Mouse (Mus musculus) hindbrain, embryonic 12.5 days (tissue): ENCODE measurements at regions not wholly inside any gene's neighbourhood (a gene's known extent, or its start where the extent isn't known, plus 50 kb on each side); places are given as distances from the start of the nearest gene placed in this dataset.

Experiments used
- ATAC-seq: fragments of 200-750 bp; cut with Nextera tagmentation; 2 replicates; pipeline ENCODE4 v1.8.0; 2017; ENCODE audit warnings: moderate TSS enrichment; ENCODE audit not compliant: low FRiP score
- H3K27ac ChIP-seq: fragments of 300-500 bp; sonication (generic); 2 replicates; pipeline ENCODE4 v1.5.1; 2016; ENCODE audit warnings: mild to moderate bottlenecking
- H3K27me3 ChIP-seq: fragments of 300-500 bp; sonication (generic); 2 replicates; pipeline ENCODE4 v1.6.1; 2016; ENCODE audit warnings: mild to moderate bottlenecking
- H3K36me3 ChIP-seq: fragments of 300-500 bp; sonication (generic); 2 replicates; pipeline ENCODE4 v1.6.1; 2016; ENCODE audit warnings: mild to moderate bottlenecking
- H3K4me1 ChIP-seq: fragments of 300-500 bp; sonication (generic); 2 replicates; pipeline ENCODE4 v1.6.1; 2016
- H3K4me2 ChIP-seq: fragments of 300-500 bp; sonication (generic); replicated peaks from 2 replicates; pipeline ENCODE4 v1.6.1; 2016; ENCODE audit warnings: mild to moderate bottlenecking
- H3K4me3 ChIP-seq: fragments of 300-500 bp; sonication (generic); 2 replicates; pipeline ENCODE4 v1.5.1; 2016; ENCODE audit warnings: mild to moderate bottlenecking
- H3K9ac ChIP-seq: fragments of 300-500 bp; sonication (generic); 2 replicates; pipeline ENCODE4 v1.6.1; 2016; ENCODE audit warnings: mild to moderate bottlenecking, moderate library complexity
- H3K9me3 ChIP-seq: fragments of 300-500 bp; sonication (generic); replicated peaks from 2 replicates; pipeline ENCODE4 v1.6.1; 2016; ENCODE audit warnings: mild to moderate bottlenecking
- WGBS: fragments of 180-500 bp; shearing (Covaris S2); methylation state at CpG from one replicate; pipeline ENCODE4 v1.1.7; 2016; 5-methylcytosine and 5-hydroxymethylcytosine counted together

DNA sequence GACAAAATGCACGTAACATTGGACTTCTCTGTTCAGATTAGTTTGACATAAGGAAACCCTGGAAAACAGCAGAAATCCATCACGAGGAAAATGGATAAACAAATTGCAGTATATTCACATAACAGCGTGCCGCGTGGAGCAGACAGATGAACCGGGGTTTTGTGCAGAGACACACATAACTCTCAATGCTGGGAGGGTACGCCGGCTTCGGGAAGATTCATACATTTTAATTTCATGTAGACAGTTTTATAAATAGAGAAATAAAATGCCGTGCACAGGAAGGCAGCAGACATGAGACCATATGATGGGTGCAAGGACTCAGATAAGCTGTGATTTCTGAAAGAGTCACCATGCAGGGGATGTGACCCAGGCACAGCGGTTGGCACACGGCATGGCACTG lies 489.9 kb upstream of the Fam19a5 start:
- ATAC-seq, result no peak
- 96% methylated on average over 12 of the region's 12 CpGs for WGBS

DNA sequence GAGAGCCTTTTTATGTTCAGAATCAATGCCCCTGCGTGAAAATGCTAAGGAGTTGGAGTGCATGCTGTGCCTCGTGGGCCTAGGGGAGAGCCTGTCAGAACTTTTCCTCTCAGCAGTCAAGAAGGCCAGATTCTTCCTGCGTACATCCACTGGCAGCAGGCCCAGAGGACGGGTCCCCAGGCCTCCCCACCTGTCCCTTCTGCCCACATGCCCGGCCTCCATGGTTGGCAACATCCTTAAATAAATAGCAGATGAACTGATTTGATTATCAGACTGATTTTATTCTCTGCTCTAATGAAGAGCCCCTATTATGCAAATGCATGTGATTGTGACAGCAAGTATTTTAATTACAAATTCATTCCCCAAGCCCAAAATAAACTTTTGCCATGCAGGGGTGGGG lies 479.2 kb upstream of the Fam19a5 start:
- Histone ChIP-seq H3K36me3 (no peaks in the 10 kb centered on the region), H3K27ac (no peak overlapping the region), H3K4me1 (peaks cover 3% of the 10 kb centered on the region), H3K27me3 (no peaks in the 10 kb centered on the region), H3K9ac (no peak overlapping the region), H3K9me3 (no peaks in the 10 kb centered on the region), H3K4me2 (no peak overlapping the region), H3K4me3 (no peak overlapping the region)
- ATAC-seq, result no peak
- WGBS, result 43% methylated on average over 5 of the region's 5 CpGs

More for the DNA sequence above, 489.9 kb upstream of the Fam19a5 start:
- Histone ChIP-seq H3K27ac (no peak overlapping the region), H3K9ac (no peak overlapping the region), H3K4me1 (no peaks in the 10 kb centered on the region), H3K36me3 (no peaks in the 10 kb centered on the region), H3K27me3 (no peaks in the 10 kb centered on the region), H3K4me2 (no peak overlapping the region), H3K4me3 (no peak overlapping the region), H3K9me3 (no peaks in the 10 kb centered on the region)

DNA sequence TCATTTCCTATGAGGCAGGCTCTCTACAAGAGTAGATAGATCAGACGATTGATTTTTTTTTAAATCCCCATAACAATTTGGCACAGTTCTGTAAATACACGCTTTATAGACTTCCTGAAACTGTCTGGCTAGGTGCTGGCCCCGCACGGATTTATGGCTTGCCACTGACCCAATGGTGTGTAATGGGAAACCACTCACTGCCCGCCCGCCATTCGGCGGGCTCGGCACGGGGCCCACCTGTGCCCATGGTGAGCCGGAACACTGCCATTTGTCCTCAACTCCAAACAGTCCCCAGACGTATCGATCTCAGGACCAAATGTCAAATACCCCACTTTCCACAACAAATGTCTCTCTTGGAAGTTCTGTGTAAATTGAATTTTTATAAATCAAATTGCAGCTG lies 475.8 kb upstream of the Fam19a5 start:
- Histone ChIP-seq H3K27ac (no peak overlapping the region), H3K4me3 (no peak overlapping the region), H3K9ac (no peak overlapping the region), H3K9me3 (no peaks in the 10 kb centered on the region), H3K27me3 (no peaks in the 10 kb centered on the region), H3K36me3 (no peaks in the 10 kb centered on the region), H3K4me2 (no peak overlapping the region), H3K4me1 (peaks cover 3% of the 10 kb centered on the region)
- 89% methylated on average over 13 of the region's 13 CpGs for WGBS
- ATAC-seq, result no peak

DNA sequence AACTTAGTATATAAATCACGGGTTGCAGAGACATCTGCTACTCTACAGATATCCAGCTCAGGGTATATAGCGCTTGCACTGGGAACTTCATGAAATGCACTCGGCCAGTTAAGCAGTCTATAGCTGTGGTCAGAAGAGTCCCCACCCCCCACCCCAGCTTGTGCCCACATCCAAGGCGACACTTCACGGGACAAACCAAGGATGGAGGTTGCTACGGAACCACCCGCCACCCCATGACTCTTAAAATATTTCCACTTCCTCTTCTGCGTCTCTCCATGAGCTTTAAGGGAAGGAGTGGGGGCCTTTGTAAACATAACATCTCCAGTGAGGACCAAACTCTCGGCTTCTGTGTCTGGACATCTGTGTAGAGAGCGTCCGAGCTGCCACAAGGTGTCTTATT lies 469.5 kb upstream of the Fam19a5 start:
- no peak for ATAC-seq
- no peaks in the 10 kb centered on the region for H3K9me3 ChIP-seq
- H3K36me3 ChIP-seq, result no peaks in the 10 kb centered on the region
- 79% methylated on average over 11 of the region's 11 CpGs for WGBS
- H3K27me3 ChIP-seq, result no peaks in the 10 kb centered on the region
- no peak overlapping the region for H3K4me2 ChIP-seq
- no peak overlapping the region for H3K9ac ChIP-seq
- H3K27ac ChIP-seq, result no peak overlapping the region
- H3K4me1 ChIP-seq, result no peaks in the 10 kb centered on the region
- no peak overlapping the region for H3K4me3 ChIP-seq

DNA sequence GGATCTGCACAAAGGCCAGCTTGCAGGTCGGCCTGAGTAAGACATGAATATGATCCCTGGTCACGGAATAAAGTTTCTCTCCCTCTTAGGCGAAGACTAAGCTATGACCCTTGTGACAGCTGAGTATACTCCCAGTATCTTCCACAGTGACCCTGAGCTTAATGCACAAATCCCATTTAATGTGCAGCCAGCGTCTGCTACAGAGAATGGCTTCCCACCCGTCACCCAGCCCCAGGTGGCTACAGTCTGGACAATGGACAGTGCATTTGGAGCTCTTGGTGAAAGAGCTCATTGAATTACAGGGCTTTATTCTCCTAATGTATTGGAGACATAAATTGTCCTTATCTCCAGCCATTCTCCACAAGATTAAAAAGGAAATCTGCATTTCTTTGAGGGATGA lies 454.3 kb upstream of the Fam19a5 start:
- Histone ChIP-seq H3K4me2 (no peak overlapping the region), H3K27ac (no peak overlapping the region), H3K36me3 (no peaks in the 10 kb centered on the region), H3K9ac (no peak overlapping the region), H3K4me1 (peaks cover 7% of the 10 kb centered on the region), H3K4me3 (no peak overlapping the region), H3K9me3 (no peaks in the 10 kb centered on the region), H3K27me3 (no peaks in the 10 kb centered on the region)
- WGBS, result 29% methylated on average over 5 of the region's 5 CpGs
- ATAC-seq, result no peak

DNA sequence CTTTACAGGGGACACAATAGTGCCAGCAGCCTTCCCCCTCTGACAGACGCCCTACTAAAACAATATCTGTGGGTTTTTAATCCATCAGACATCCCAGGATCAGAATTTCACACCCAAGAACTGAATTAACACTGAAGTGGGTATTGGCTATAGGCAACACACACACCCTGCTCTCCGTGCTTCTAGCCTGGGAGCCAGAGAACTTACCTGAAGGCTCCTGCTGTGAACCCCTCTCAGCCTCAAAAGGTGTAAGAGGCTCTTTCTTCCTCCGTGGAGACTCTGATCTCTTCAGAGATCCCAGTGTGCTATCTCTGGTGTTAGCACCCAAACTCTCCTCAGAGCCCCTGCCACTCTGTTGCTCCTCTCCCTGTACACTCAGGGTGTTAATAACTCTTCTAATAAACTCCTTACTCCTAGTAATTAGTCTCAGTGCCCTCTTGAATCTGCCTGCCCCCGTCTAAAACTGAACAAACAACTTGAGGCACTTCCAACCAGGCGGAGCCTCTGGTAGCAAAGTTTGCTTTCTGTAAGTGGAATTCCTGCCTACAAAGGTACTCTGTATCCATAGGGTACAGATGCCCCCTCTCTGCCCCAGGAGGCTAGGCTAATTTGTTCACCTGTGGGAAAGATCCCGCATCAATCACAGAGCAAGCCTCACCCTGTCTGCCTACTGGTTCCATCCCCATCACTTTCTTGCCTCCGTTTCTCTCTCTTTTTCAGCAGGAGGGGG lies 452.9 kb upstream of the Fam19a5 start:
- no peak overlapping the region for H3K4me3 ChIP-seq
- H3K27me3 ChIP-seq, result no peaks in the 10 kb centered on the region
- peaks cover 7% of the 10 kb centered on the region for H3K4me1 ChIP-seq
- no peak overlapping the region for H3K27ac ChIP-seq
- 63% methylated on average over 7 of the region's 7 CpGs for WGBS
- no peak overlapping the region for H3K9ac ChIP-seq
- no peak overlapping the region for H3K4me2 ChIP-seq
- H3K36me3 ChIP-seq, result no peaks in the 10 kb centered on the region
- H3K9me3 ChIP-seq, result no peaks in the 10 kb centered on the region
- no peak for ATAC-seq

DNA sequence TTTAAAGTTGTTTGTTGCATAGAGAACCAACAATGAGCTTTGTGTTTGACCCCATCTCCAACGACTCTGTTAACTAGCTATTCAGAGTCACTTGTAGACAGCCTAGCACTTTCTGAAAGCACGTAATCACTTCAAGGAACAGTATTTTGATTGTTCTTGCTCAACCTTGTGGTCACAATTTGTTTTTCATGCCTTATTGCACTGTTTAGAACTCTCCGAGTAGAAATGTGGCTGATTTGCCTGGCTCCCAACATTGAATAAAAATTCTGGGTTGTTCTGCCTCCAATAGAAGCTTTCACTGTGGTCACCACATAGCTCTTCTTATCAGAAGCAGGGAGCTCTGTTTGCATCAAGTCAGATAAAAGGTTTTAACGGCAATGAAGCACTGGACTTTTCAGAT lies 446.9 kb upstream of the Fam19a5 start:
- Histone ChIP-seq H3K9ac (no peak overlapping the region), H3K4me2 (no peak overlapping the region), H3K36me3 (no peaks in the 10 kb centered on the region), H3K27ac (no peak overlapping the region), H3K4me1 (no peaks in the 10 kb centered on the region), H3K27me3 (no peaks in the 10 kb centered on the region), H3K9me3 (no peaks in the 10 kb centered on the region), H3K4me3 (no peak overlapping the region)
- 54% methylated on average over 4 of the region's 4 CpGs for WGBS
- no peak for ATAC-seq

DNA sequence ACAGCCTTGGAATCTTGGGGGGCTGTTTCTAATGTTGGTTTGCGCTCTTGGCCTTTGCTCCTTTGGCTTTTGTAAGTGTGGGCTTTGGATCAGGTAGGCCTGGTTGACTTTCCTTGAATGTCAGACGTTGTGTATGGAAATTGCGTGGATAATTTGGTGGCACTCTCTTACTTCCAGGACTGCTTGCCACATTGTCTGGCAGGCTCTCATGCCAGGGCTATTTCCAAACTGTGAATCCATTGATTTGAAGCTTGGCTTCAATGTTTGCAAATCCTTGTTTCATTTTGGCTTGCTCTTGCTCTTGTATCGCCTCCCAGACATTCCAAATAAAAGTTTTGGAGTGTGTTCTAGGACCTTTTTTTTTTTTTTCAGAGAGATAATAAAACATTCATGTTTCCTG lies 443.0 kb upstream of the Fam19a5 start:
- ATAC-seq, result no peak
- Histone ChIP-seq H3K9me3 (0 out of 2 replicates have a peak, but pooled peaks cover 3% of the 10 kb centered on the region), H3K27me3 (no peaks in the 10 kb centered on the region), H3K4me1 (no peaks in the 10 kb centered on the region), H3K4me3 (no peak overlapping the region), H3K27ac (no peak overlapping the region), H3K4me2 (no peak overlapping the region), H3K9ac (no peak overlapping the region), H3K36me3 (no peaks in the 10 kb centered on the region)
- 90% methylated on average over 4 of the region's 4 CpGs for WGBS

DNA sequence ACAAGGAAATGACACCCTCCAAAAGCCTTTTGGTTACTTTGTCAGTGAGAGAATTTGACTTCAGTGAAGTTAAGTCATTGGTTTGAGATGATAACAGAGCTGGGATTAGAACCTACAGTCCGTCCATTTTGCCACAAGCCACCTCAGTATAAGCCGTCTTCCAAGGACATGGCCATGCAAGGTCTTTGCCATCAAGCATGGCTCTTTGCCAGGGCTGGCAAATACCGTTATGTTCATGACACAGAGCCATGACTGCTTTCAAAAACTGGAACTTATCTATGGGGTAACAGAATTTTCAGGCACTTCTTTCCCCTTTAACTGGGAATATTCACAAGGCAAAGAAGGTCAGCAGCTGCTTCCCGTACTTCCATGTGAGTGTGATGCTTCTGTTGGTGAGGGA lies 441.9 kb upstream of the Fam19a5 start:
- WGBS, result 87% methylated on average over 4 of the region's 4 CpGs
- ATAC-seq, result no peak
- H3K4me2 ChIP-seq, result no peak overlapping the region
- H3K27me3 ChIP-seq, result no peaks in the 10 kb centered on the region
- 0 out of 2 replicates have a peak, but pooled peaks cover 3% of the 10 kb centered on the region for H3K9me3 ChIP-seq
- no peak overlapping the region for H3K4me3 ChIP-seq
- H3K27ac ChIP-seq, result no peak overlapping the region
- no peak overlapping the region for H3K9ac ChIP-seq
- no peaks in the 10 kb centered on the region for H3K4me1 ChIP-seq
- H3K36me3 ChIP-seq, result no peaks in the 10 kb centered on the region

DNA sequence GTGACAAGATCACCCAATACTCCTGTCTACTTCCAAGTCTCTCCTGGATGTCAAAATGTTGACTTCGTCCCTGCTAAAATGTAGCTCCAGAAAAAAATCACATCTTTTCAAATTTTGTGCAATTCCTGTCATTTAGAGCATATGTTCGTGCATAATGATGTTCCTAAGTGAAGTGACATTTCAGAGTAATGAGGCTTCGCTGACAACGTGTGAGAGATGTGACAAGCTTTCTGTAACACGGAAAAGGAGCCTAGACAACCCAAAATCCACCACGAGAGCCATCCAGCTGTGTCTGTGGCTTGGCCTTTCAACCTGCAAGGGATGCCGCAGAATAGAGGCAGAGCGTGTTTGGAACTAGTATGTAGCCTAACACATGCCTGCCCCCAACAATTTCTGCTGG lies 438.1 kb upstream of the Fam19a5 start:
- no peak overlapping the region for H3K4me3 ChIP-seq
- H3K36me3 ChIP-seq, result no peaks in the 10 kb centered on the region
- H3K27ac ChIP-seq, result no peak overlapping the region
- H3K4me1 ChIP-seq, result no peaks in the 10 kb centered on the region
- WGBS, result 91% methylated on average over 8 of the region's 8 CpGs
- no peaks in the 10 kb centered on the region for H3K27me3 ChIP-seq
- H3K4me2 ChIP-seq, result no peak overlapping the region
- 0 out of 2 replicates have a peak, but pooled peaks cover 3% of the 10 kb centered on the region for H3K9me3 ChIP-seq
- ATAC-seq, result no peak
- H3K9ac ChIP-seq, result no peak overlapping the region

DNA sequence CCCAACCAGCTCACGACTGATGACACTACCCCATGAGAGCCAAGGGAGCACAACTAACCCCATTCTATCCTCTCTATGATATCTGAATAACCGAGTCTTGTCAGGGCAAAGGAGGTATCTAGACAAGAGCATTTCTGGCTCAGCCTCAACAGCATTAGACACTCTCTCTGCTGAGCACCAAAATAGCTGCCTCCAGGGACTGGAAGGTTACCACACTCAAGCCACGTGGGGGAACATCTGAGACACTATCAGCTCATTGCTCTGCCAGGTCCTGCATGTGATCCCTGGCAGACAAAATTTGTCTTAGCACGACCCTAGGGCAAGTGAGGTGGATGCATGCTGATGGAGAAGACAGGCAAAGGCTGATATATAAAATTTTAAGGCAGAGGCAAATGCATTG lies 436.4 kb upstream of the Fam19a5 start:
- no peaks in the 10 kb centered on the region for H3K4me1 ChIP-seq
- 72% methylated on average over 4 of the region's 4 CpGs for WGBS
- no peak overlapping the region for H3K27ac ChIP-seq
- no peak overlapping the region for H3K4me3 ChIP-seq
- H3K9me3 ChIP-seq, result 0 out of 2 replicates have a peak, but pooled peaks cover 3% of the 10 kb centered on the region
- no peak overlapping the region for H3K4me2 ChIP-seq
- ATAC-seq, result no peak
- H3K27me3 ChIP-seq, result no peaks in the 10 kb centered on the region
- H3K9ac ChIP-seq, result no peak overlapping the region
- no peaks in the 10 kb centered on the region for H3K36me3 ChIP-seq

DNA sequence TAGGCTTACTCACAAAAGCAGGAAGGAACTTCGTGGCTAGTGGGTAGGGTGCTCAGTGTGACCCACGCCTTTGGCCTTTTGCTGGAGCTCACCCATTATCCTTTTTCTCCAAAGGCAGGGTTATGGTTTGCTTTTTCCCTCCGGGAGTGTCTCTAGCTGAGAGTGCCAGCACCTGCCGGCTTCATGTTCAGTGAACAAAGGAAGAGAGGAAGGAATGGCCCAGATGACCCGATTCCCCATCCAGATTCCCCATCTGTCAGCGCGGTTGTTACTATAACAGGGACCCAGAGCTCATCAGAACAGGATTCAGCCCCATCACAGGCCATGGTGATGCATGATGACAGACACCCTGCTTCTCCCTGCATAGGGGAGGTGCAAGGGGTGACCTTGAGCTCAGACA lies 435.7 kb upstream of the Fam19a5 start:
- 74% methylated on average over 7 of the region's 7 CpGs for WGBS
- H3K4me1 ChIP-seq, result no peaks in the 10 kb centered on the region
- no peak overlapping the region for H3K27ac ChIP-seq
- no peak overlapping the region for H3K4me2 ChIP-seq
- H3K4me3 ChIP-seq, result no peak overlapping the region
- 0 out of 2 replicates have a peak, but pooled peaks cover 3% of the 10 kb centered on the region for H3K9me3 ChIP-seq
- H3K9ac ChIP-seq, result no peak overlapping the region
- H3K36me3 ChIP-seq, result no peaks in the 10 kb centered on the region
- ATAC-seq, result no peak
- H3K27me3 ChIP-seq, result no peaks in the 10 kb centered on the region

DNA sequence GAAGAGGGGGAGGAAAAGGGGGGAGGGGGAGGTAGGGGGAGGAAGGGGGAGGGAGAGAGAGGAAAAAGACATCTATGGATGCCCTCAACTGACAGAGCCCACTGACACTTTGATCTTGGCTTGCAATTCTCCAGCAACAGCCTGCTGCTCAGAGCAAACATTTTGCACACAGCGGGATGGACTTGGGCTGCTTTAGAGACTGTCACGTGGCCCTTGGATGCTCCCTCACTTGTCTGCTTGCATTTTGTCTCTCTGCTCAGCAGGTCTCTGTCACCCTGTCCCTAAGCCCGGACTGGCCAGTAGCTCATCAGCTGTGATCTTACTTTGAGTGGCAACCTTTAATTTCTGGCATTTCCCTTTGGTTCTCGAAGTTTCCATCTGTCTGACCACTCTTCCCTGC lies 421.4 kb upstream of the Fam19a5 start:
- Histone ChIP-seq H3K27me3 (no peaks in the 10 kb centered on the region), H3K27ac (no peak overlapping the region), H3K9me3 (no peaks in the 10 kb centered on the region), H3K4me2 (no peak overlapping the region), H3K4me3 (no peak overlapping the region), H3K4me1 (no peaks in the 10 kb centered on the region), H3K9ac (no peak overlapping the region), H3K36me3 (no peaks in the 10 kb centered on the region)
- ATAC-seq, result no peak
- WGBS, result 22% methylated on average over 4 of the region's 4 CpGs
